ENCODE assay signal across 19 mouse cellular contexts in the genomic region with DNA sequence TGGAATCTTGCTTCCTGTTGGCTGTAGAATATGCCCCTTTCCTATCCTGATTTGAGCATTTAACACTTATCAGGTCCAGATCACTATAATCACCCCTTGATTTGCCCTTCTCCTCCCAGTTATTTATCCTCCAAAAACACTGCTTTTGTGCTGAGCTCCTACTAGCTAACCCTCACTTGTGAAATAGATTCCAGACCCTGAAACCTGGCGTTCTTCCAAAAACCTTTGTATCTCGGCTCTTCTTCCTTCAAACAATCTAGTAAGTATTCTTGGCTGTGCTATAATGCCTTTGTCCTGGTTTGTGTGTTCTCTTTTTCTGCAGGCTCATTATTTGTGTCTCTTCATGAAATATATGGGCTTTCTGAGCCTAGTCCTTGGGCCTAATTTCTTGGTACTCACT.
DNase-seq lines count a peak whose midpoint lies in the region; ATAC-seq and TF ChIP-seq lines count a peak whose summit lies in the region.
"Had no signal": no experiment of that assay in that cellular context is flagged by ENCODE, and none has a peak within 500 bp of the region (broad histone marks: within the 10 kb centered on the region; RNA-seq: fewer than 3 reads in every experiment).

No protein-coding gene starts in this region.

- H3K4me2 ChIP-seq in forebrain, postnatal 0 days (ENCODE audit: low read depth): no peak overlapping the region
- H3K4me2 ChIP-seq in forebrain, embryonic 13.5 days: no peak overlapping the region
- H3K4me2 ChIP-seq in lung, embryonic 14.5 days: no peak overlapping the region
- H3K4me2 ChIP-seq: heart, embryonic 11.5 days; liver, embryonic 12.5 days; neural tube, embryonic 12.5 days had no signal

- H3K27ac ChIP-seq in forebrain, postnatal 0 days (ENCODE audit: low read depth, low read length): no peak overlapping the region
- H3K27ac ChIP-seq in forebrain, embryonic 13.5 days: no peak overlapping the region
- H3K27ac ChIP-seq in lung, embryonic 14.5 days (ENCODE audit: low read depth): no peak overlapping the region
- H3K27ac ChIP-seq: liver, embryonic 12.5 days; neural tube, embryonic 12.5 days had no signal

- H3K4me3 ChIP-seq in forebrain, postnatal 0 days (ENCODE audit: low read depth, low read length): no peak overlapping the region
- no peak overlapping the region for H3K4me3 ChIP-seq in forebrain, embryonic 13.5 days
- no peak overlapping the region for H3K4me3 ChIP-seq in lung, embryonic 14.5 days (ENCODE audit: low read depth, low read length)
- H3K4me3 ChIP-seq: erythroblast, embryonic 14.5 days; liver, embryonic 12.5 days; neural tube, embryonic 12.5 days had no signal

- ATAC-seq in forebrain, postnatal 0 days: no peak
- ATAC-seq in forebrain, embryonic 13.5 days: no peak
- no peak for ATAC-seq in lung, embryonic 14.5 days (ENCODE audit: insufficient read depth)
- ATAC-seq: liver, embryonic 12.5 days had no signal

- H3K36me3 ChIP-seq in forebrain, postnatal 0 days (ENCODE audit: insufficient read depth): no peaks in the 10 kb centered on the region
- no peaks in the 10 kb centered on the region for H3K36me3 ChIP-seq in forebrain, embryonic 13.5 days (ENCODE audit: poor library complexity, severe bottlenecking)
- no peaks in the 10 kb centered on the region for H3K36me3 ChIP-seq in lung, embryonic 14.5 days (ENCODE audit: insufficient read depth)
- H3K36me3 ChIP-seq: liver, embryonic 12.5 days; neural tube, embryonic 12.5 days had no signal

- H3K9me3 ChIP-seq in forebrain, postnatal 0 days (ENCODE audit: low read length): no peaks in the 10 kb centered on the region
- no peaks in the 10 kb centered on the region for H3K9me3 ChIP-seq in forebrain, embryonic 13.5 days (replicated peaks)
- no peaks in the 10 kb centered on the region for H3K9me3 ChIP-seq in lung, embryonic 14.5 days (ENCODE audit: low read depth, low read length)
- H3K9me3 ChIP-seq: liver, embryonic 12.5 days; neural tube, embryonic 12.5 days had no signal

- WGBS in forebrain, postnatal 0 days: 24% methylated on average over 2 of the region's 2 CpGs
- 54% methylated on average over 2 of the region's 2 CpGs for WGBS in forebrain, embryonic 13.5 days
- WGBS in lung, embryonic 14.5 days: 40% methylated on average over 2 of the region's 2 CpGs

- no peaks in the 10 kb centered on the region for H3K4me1 ChIP-seq in forebrain, postnatal 0 days (ENCODE audit: insufficient read depth)
- H3K4me1 ChIP-seq in forebrain, embryonic 13.5 days: peaks cover 22% of the 10 kb centered on the region
- no peaks in the 10 kb centered on the region for H3K4me1 ChIP-seq in lung, embryonic 14.5 days (ENCODE audit: insufficient read depth)
- H3K4me1 ChIP-seq: liver, embryonic 12.5 days had no signal

- TF ChIP-seq POLR2A in brain, embryonic 14.5 days (IDR thresholded peaks at IDR 0.05; ENCODE audit: borderline replicate concordance, extremely low read depth, insufficient read depth, insufficient read length, poor library complexity, severe bottlenecking): no peak

- no peak for TF ChIP-seq CTCF in forebrain, postnatal 0 days (IDR thresholded peaks at IDR 0.05; ENCODE audit: low read depth)
- TF ChIP-seq CTCF in lung, embryonic 14.5 days (IDR thresholded peaks at IDR 0.05; ENCODE audit: low read depth): no peak
- no peak for TF ChIP-seq CTCF in brain, embryonic 14.5 days (IDR thresholded peaks at IDR 0.05; ENCODE audit: borderline replicate concordance, extremely low read depth, insufficient read depth, insufficient read length)

- H3K9ac ChIP-seq in forebrain, postnatal 0 days: no peak overlapping the region
- H3K9ac ChIP-seq in forebrain, embryonic 13.5 days: no peak overlapping the region
- no peak overlapping the region for H3K9ac ChIP-seq in lung, embryonic 14.5 days
- H3K9ac ChIP-seq: liver, embryonic 12.5 days; neural tube, embryonic 12.5 days had no signal

- DNase-seq in forebrain, postnatal 0 days: peak; percentile 44
- peak; percentile 83 for DNase-seq in lung, embryonic 14.5 days
- DNase-seq in lung, postnatal 10 days: no peak
- peak; percentile 29 for DNase-seq in Muller cell, postnatal 12 days (ENCODE audit: inconsistent ontology term)
- peak; percentile 70 for DNase-seq in brain, embryonic 14.5 days (ENCODE audit: low read depth)
- no peak for DNase-seq in ovary, postnatal 14 days (ENCODE audit: low spot score)
- no peak for DNase-seq in thymus, postnatal 36 days
- DNase-seq: adrenal gland, adult 8-10 months; cerebellum, adult 11 months; heart, postnatal 10 days; kidney, adult 8-10 months; kidney, postnatal 36 days; lung, adult 2 months; right cerebral cortex, postnatal 14 days had no signal

- no peaks in the 10 kb centered on the region for H3K27me3 ChIP-seq in forebrain, postnatal 0 days (ENCODE audit: insufficient read depth, low read length)
- no peaks in the 10 kb centered on the region for H3K27me3 ChIP-seq in forebrain, embryonic 13.5 days
- H3K27me3 ChIP-seq in lung, embryonic 14.5 days (ENCODE audit: insufficient read depth, low read length): no peaks in the 10 kb centered on the region
- H3K27me3 ChIP-seq: liver, embryonic 12.5 days; neural tube, embryonic 12.5 days had no signal

Comparison
In these comparisons a context has a peak if more than half of its experiments do, and no peak if none do; other contexts are left out.
1. DNase-seq: peak in forebrain, postnatal 0 days (single experiment), lung, embryonic 14.5 days (single experiment), Muller cell, postnatal 12 days (single experiment) and brain, embryonic 14.5 days (single experiment); none in lung, postnatal 10 days (single experiment), ovary, postnatal 14 days (single experiment) and thymus, postnatal 36 days (0 of 2).